Mouse (Mus musculus) embryonic fibroblast, embryonic 13.5 days (primary cell): ENCODE data around the gene Ptprb.

Experiments used
- CTCF ChIP-seq: IDR thresholded peaks from 2 replicates; pipeline ENCODE4 v1.5.1; 2011; ENCODE audit warnings: mild to moderate bottlenecking, control low read depth, low read length, moderate library complexity, borderline replicate concordance; ENCODE audit not compliant: insufficient read depth
- POLR2A ChIP-seq: IDR thresholded peaks from 2 replicates; pipeline ENCODE4 v1.6.1; 2011; ENCODE audit warnings: low read depth, mild to moderate bottlenecking, control low read depth, low read length, moderate library complexity

DNA sequence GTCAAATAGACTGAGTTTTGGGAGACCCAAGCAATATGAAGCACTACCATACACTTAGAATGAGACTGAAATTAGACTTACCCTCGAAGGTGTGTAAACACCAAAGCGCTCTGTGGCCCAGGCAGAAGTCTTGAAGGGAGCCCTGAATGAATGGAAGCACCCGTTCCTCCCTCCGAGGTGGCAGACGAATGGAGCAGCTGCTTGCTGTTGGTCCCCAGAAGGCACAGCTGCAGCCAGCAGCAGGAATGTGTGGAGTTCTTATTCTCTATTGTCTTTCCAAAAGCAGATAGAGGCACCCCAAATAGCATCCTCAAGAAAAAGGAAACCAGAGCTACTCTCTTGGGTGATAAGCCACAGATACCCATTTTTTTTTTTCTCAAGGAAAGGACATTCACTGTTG is 79.0 kb downstream of the Ptprb start:
- TF ChIP-seq CTCF, result no peak
- TF ChIP-seq POLR2A, result no peak
